Mouse (Mus musculus): Measurements from ENCODE around the gene Sorcs2. TPM values are rescaled to one million over a fixed set of nuclear protein-coding genes. Genes with fewer than 3 reads are reported as not detected.

Sorcs2 gene
- polyA plus RNA-seq, 1 experiment from 2014 or later = 6.5 TPM

DNA sequence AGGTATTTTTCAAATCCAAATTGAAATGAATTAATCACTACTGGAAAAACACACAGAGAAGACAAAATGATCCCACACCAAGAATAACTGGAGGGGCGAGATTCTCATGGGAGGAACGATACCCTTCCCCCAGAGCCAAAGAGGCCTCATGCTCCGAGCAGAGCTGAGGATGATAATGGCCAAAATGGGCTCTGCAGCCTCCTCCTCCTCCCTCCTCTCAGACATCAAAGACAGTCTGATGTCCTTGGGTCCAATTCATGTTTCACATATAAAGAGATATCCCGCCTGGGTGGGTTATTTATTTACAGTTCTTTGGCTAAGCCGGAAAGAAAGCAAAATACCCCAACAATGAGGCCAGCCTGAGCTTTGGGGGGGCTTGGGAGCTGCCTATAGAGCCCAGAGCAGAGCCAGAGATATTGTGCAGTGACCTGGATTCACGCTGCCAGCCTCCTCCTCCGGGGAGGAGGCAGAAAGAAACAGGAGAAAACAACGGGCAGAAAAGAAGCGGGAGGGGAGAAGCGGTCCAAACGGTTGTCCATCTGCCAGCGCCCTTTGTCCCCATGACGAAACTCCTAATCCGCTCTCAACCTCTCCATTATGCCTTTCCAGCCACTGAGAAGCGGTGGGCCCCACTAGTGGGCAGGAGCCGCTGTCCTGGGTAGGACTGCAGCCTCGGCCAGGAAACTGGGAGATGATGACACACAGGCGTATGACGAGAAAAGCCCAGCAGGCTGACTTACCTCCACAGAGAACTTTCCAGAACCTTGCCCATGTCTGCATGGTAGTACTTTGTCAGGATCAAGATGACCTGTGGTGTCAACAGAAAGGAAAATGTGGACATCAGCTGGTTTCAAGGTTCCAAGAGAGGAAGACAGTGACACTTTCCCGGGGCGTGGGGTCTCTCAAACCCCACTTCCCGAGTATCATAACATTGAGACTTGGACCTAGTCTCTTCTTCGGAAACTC, 169.3 kb downstream of the Sorcs2 start:
- Histone ChIP-seq H3K27me3 (no peaks in the 10 kb centered on the region), H3K4me2 (peak overlapping the region; percentile 26; the same call in 1 of the 2 replicates), H3K9ac (no peak overlapping the region), H3K4me3 (no peak overlapping the region), H3K9me3 (replicated peaks) (no peaks in the 10 kb centered on the region), H3K4me1 (peaks cover 33% of the 10 kb centered on the region), H3K36me3 (ENCODE audit: poor library complexity, severe bottlenecking) (no peaks in the 10 kb centered on the region), H3K27ac (peak overlapping the region; percentile 28)
- WGBS = 24% methylated on average over 23 of the region's 23 CpGs
- ATAC-seq = peak; percentile 67

DNA sequence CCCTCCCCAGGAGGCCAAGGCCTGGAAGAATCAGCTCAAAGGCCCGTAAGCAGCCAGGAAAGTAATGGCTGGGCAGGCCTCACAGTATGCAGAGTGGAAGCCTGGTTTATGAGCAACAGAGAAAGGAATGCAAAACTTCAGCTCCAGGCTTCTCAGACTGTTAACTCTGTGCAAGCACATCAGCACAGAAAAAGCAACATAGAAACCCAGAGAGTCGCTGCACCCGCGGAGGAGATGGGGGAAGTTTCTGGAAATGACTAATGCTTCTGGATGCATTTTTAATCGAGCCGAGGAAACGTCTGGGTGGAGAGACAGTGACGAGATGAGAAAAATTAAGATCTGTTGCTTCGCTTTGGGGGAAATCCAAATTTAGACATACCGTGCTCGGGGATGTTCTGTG, 171.6 kb downstream of the Sorcs2 start:
- WGBS = 74% methylated on average over 11 of the region's 11 CpGs
- Histone ChIP-seq H3K4me2 (no peak overlapping the region), H3K27ac (no peak overlapping the region), H3K27me3 (no peaks in the 10 kb centered on the region), H3K9ac (no peak overlapping the region), H3K9me3 (replicated peaks) (no peaks in the 10 kb centered on the region), H3K4me1 (peaks cover 34% of the 10 kb centered on the region), H3K4me3 (no peak overlapping the region), H3K36me3 (ENCODE audit: poor library complexity, severe bottlenecking) (no peaks in the 10 kb centered on the region)
- ATAC-seq = no peak

DNA sequence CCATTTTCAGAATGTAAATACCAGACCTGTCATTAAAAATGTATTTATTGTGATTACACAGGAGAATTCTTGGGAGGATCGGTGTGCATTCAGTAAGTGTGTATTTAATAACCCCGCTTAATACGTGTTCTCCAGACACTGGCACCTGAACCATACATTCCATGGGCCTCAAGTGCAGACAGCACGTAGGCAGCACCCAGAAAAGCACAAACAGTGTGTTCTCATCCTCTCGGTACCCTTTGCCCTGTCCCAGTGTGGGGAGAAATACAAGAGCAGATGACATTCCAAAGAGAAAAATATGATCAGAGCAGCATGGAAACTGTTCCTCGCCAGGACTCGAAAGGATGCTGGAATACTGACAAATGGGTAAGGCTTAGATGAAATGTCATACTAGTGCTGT, 172.1 kb downstream of the Sorcs2 start:
- no peak overlapping the region for H3K9ac ChIP-seq
- no peaks in the 10 kb centered on the region for H3K27me3 ChIP-seq
- H3K36me3 ChIP-seq (ENCODE audit: poor library complexity, severe bottlenecking) = no peaks in the 10 kb centered on the region
- H3K4me1 ChIP-seq = peaks cover 39% of the 10 kb centered on the region
- H3K4me2 ChIP-seq = no peak overlapping the region
- no peaks in the 10 kb centered on the region for H3K9me3 ChIP-seq (replicated peaks)
- no peak overlapping the region for H3K4me3 ChIP-seq
- no peak overlapping the region for H3K27ac ChIP-seq
- WGBS = 75% methylated on average over 7 of the region's 7 CpGs
- no peak for ATAC-seq

DNA sequence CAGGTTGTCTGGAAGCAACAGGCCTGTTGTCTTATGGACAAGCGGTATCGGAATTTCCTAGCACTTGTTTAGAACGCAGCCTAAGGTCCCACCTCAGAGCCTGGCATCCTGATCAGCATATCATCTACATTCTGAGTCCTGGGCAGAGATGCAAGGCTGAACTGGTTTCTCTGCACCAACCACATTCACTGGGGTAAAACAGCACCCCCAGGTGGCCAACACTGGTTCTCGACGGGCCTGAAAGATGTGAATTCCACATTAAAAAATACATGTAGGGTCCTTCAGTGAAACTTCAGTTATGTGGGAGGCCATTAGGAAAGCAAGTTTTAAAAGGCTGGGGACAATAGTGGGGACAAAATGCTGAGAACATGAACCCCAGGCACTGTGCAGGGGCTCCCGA, 174.2 kb downstream of the Sorcs2 start:
- no peak overlapping the region for H3K4me2 ChIP-seq
- H3K36me3 ChIP-seq (ENCODE audit: poor library complexity, severe bottlenecking) = no peaks in the 10 kb centered on the region
- H3K27ac ChIP-seq = no peak overlapping the region
- ATAC-seq = 0 out of 2 replicates have a peak, but pooled peaks have one; percentile 34
- no peak overlapping the region for H3K9ac ChIP-seq
- no peaks in the 10 kb centered on the region for H3K9me3 ChIP-seq (replicated peaks)
- peaks cover 36% of the 10 kb centered on the region for H3K4me1 ChIP-seq
- no peaks in the 10 kb centered on the region for H3K27me3 ChIP-seq
- H3K4me3 ChIP-seq = no peak overlapping the region
- whole genome bisulfite sequencing = 51% methylated on average over 6 of the region's 6 CpGs

DNA sequence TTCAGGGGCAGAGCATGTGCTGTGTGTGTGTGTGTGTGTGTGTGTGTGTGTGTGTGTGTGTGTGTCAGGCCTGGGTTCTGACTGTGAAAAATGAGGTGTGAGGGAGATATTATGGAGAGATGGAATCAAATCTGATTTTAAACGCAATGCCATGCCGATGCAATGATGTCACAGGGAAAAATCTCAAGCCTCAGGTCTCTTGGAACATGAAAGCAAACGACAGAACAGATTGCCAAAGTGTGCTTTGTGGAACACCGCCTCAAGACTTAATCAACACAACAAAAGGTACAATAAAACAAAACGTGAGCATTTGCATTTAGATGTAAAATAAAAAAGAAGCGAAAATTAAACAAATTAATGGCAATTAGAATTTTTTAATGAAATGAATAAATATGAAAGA, 177.3 kb downstream of the Sorcs2 start:
- no peak overlapping the region for H3K27ac ChIP-seq
- peaks cover 20% of the 10 kb centered on the region for H3K4me1 ChIP-seq
- no peaks in the 10 kb centered on the region; the same call in 1 of the 2 replicates for H3K9me3 ChIP-seq (replicated peaks)
- no peaks in the 10 kb centered on the region for H3K27me3 ChIP-seq
- 32% methylated on average over 6 of the region's 6 CpGs for WGBS
- ATAC-seq = no peak
- no peak overlapping the region for H3K4me3 ChIP-seq
- no peak overlapping the region for H3K4me2 ChIP-seq
- H3K9ac ChIP-seq = no peak overlapping the region
- no peaks in the 10 kb centered on the region for H3K36me3 ChIP-seq (ENCODE audit: poor library complexity, severe bottlenecking)

DNA sequence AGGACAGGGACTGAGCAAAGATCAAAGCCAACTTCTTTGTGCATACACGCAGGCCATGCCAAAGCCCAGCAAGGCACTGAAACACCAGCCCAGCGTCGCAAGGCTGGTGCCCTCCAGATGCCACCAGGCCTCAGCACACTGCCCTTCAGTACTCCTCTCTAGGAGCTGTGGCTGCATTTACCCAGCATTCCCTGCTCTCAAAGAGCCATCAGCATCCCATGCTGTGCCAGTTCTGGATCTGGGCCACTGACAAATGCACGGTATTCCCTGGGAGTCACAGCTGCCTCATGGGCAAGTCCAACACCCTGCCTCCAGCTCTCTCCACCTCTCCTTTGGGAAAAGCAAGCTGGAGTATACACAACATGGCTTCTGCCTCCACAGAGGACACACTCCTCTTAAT, 177.8 kb downstream of the Sorcs2 start:
- H3K27me3 ChIP-seq = no peaks in the 10 kb centered on the region
- H3K4me2 ChIP-seq = no peak overlapping the region
- 75% methylated on average over 4 of the region's 4 CpGs for WGBS
- no peaks in the 10 kb centered on the region for H3K36me3 ChIP-seq (ENCODE audit: poor library complexity, severe bottlenecking)
- peaks cover 16% of the 10 kb centered on the region for H3K4me1 ChIP-seq
- H3K9ac ChIP-seq = no peak overlapping the region
- H3K27ac ChIP-seq = no peak overlapping the region
- H3K9me3 ChIP-seq (replicated peaks) = no peaks in the 10 kb centered on the region; the same call in 1 of the 2 replicates
- no peak for ATAC-seq
- no peak overlapping the region for H3K4me3 ChIP-seq

DNA sequence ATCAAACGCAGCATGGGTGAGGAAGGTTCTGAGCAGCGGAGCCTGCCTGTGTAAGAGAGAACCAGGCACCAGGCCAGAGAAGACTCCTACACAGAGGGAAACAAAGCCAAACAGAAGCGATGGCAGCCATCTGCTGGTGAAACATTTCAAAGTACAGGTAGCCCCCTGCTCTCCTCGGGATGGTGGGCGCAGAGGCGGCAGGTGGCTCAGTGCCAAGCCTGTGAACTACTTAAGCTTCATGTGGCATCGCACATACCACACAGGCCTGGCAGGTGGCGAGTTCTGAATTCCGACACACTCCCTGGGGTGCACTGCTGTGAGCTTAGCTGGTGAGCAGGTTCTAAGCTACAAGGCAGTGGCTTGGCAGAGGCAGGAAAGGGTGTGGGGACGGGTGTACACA, 184.6 kb downstream of the Sorcs2 start:
- Histone ChIP-seq H3K9me3 (replicated peaks) (peaks cover 7% of the 10 kb centered on the region), H3K27me3 (no peaks in the 10 kb centered on the region), H3K27ac (no peak overlapping the region), H3K4me1 (no peaks in the 10 kb centered on the region), H3K4me3 (no peak overlapping the region), H3K36me3 (ENCODE audit: poor library complexity, severe bottlenecking) (no peaks in the 10 kb centered on the region), H3K4me2 (no peak overlapping the region), H3K9ac (no peak overlapping the region)
- 0 out of 2 replicates have a peak, but pooled peaks have one; percentile 58 for ATAC-seq
- WGBS = 69% methylated on average over 10 of the region's 10 CpGs

DNA sequence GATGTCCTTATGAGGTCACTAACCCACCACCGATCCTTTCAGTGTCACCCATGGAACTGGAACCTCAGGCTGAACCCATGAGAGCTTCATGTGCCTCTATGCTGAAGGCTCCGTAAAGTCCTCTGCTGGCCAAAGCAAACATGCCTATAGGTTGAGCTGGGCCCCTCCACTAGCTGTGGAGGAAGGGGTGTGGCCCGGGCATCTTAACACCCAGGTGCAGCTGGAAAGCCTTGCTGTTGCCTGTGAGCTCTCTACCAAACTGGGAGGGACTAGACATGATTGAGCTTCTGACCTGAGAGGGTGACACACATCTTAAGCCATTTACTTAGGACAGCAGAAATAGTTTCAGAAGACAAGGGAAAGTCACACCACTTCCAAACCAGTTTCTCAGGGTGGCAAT, 189.1 kb downstream of the Sorcs2 start:
- no peak overlapping the region for H3K9ac ChIP-seq
- H3K4me1 ChIP-seq = no peaks in the 10 kb centered on the region
- H3K27me3 ChIP-seq = no peaks in the 10 kb centered on the region
- no peak overlapping the region for H3K27ac ChIP-seq
- no peak for ATAC-seq
- H3K36me3 ChIP-seq (ENCODE audit: poor library complexity, severe bottlenecking) = no peaks in the 10 kb centered on the region
- H3K4me2 ChIP-seq = no peak overlapping the region
- H3K9me3 ChIP-seq (replicated peaks) = peaks cover under 1% of the 10 kb centered on the region
- WGBS = 94% methylated on average over 3 of the region's 3 CpGs
- H3K4me3 ChIP-seq = no peak overlapping the region

DNA sequence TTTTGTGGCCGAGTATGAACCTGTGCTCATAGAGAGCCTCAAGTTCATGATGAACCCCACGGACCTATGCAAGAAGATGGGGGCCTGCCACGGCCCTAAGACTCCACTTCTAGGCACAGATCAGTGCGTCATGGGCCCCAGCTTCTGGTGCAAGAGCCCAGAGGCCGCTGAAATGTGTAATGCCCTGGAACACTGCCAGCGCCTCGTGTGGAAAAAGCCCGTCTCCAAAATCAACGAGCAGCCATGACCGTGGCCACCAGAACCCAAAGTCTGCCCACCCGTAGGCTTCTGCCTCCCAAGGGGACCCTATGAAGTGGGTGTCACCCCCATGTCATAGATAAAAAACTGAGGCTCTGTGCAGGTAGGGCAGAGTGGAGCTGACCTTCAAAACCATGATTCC, 192.5 kb downstream of the Sorcs2 start:
- no peak for ATAC-seq
- no peaks in the 10 kb centered on the region for H3K4me1 ChIP-seq
- 78% methylated on average over 11 of the region's 11 CpGs for WGBS

DNA sequence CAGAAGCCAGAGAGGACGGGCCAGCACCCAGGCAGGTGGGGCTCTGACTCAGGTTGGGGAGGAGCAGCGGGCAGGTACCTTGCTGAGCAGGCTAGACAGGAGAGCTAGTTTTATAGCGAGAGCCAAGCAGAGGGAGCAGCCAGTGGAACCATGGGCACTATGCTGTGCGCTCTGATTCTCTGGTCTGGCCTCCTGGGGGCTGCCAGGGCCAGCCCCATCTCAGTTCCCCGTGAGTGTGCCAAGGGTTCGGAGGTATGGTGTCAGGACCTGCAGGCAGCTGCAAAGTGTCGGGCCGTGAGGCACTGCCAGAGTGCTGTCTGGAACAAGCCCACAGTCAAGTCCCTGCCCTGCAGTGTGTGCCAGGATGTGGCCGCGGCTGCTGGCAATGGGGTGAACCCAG, 194.0 kb downstream of the Sorcs2 start, which contains the start of gene Psapl1:
TSS of gene Psapl1 (plus strand) at position 106 of the 400 bp plus-strand sequence.
- H3K36me3 ChIP-seq (ENCODE audit: poor library complexity, severe bottlenecking) = no peaks in the 10 kb centered on the region
- H3K4me3 ChIP-seq = no peak within 1 kb of the TSS
- no peaks in the 10 kb centered on the region for H3K27me3 ChIP-seq
- no peak within 1 kb of the TSS for H3K27ac ChIP-seq
- no peak within 1 kb of the TSS for H3K4me2 ChIP-seq
- no peak for ATAC-seq
- WGBS = 88% methylated on average over 10 of the region's 10 CpGs
- H3K9me3 ChIP-seq (replicated peaks) = no peaks in the 10 kb centered on the region
- H3K9ac ChIP-seq = no peak within 1 kb of the TSS
- H3K4me1 ChIP-seq = no peaks in the 10 kb centered on the region

More for the DNA sequence above, 192.5 kb downstream of the Sorcs2 start:
- Histone ChIP-seq H3K4me2 (no peak overlapping the region), H3K9ac (no peak overlapping the region), H3K27ac (no peak overlapping the region), H3K27me3 (no peaks in the 10 kb centered on the region), H3K36me3 (ENCODE audit: poor library complexity, severe bottlenecking) (no peaks in the 10 kb centered on the region), H3K4me3 (no peak overlapping the region), H3K9me3 (replicated peaks) (no peaks in the 10 kb centered on the region)

DNA sequence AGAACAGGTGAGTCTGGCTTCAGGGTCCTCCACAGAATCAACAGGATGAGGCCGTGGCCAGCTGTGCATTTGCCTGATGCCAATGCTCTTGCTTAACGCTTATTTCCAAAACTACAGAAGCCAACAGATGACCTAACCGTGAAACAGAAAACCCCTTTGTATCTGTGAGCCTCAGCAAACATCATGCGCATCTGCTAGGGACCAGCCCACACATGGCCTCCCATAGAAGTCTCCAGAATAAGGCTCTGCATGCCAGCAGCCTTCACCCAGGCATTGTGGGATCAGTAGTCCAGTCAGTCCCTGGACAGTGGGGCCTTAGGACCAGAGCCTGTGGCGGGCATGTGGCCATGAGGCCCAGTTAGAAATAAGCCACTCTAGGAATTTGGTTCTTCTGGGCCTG, 194.5 kb downstream of the Sorcs2 start:
- whole genome bisulfite sequencing = 91% methylated on average over 5 of the region's 5 CpGs
- H3K4me2 ChIP-seq = no peak overlapping the region

DNA sequence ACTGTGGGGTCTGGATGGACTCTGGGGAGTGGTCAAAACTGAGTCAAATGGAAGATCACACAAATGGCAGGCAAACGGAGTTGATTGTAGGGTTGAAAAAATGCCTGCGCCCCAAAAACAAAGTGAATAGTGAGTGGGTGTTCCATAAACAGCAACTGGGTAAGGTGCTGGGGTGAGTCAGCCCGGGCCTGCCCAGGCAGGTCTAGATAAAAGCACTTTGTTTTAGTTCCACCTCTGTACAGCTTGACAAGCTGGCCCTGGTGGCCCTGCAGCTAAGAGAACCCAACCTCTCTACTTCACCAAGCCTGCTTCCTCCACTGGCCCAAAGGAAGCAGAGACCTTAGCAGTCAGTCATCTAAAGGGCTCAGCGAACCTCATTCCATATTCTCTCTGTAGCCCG, 195.2 kb downstream of the Sorcs2 start:
- Histone ChIP-seq H3K27ac (no peak overlapping the region), H3K4me1 (no peaks in the 10 kb centered on the region), H3K4me2 (no peak overlapping the region), H3K4me3 (no peak overlapping the region), H3K36me3 (ENCODE audit: poor library complexity, severe bottlenecking) (no peaks in the 10 kb centered on the region), H3K27me3 (no peaks in the 10 kb centered on the region), H3K9me3 (replicated peaks) (no peaks in the 10 kb centered on the region), H3K9ac (no peak overlapping the region)
- 81% methylated on average over 5 of the region's 5 CpGs for WGBS
- ATAC-seq = no peak

More for the DNA sequence above, 194.5 kb downstream of the Sorcs2 start:
- H3K36me3 ChIP-seq (ENCODE audit: poor library complexity, severe bottlenecking) = no peaks in the 10 kb centered on the region
- H3K27ac ChIP-seq = no peak overlapping the region
- H3K9me3 ChIP-seq (replicated peaks) = no peaks in the 10 kb centered on the region
- ATAC-seq = no peak
- H3K9ac ChIP-seq = no peak overlapping the region
- H3K4me1 ChIP-seq = no peaks in the 10 kb centered on the region
- no peaks in the 10 kb centered on the region for H3K27me3 ChIP-seq
- no peak overlapping the region for H3K4me3 ChIP-seq
